Mouse (Mus musculus): ENCODE data around the gene Mapk9. TPM values are rescaled to one million over a fixed set of nuclear protein-coding genes. Genes with fewer than 3 reads are reported as not detected.

The Mapk9 gene
- total RNA-seq, 2 experiments from 2014 or later = 150 to 154 TPM

GRCm38 (mm10) chr11:49879950-49880642 lies 33.5 kb downstream of the Mapk9 start:
- no peak for DNase-seq (ENCODE audit: low spot score in 2 of 2)
- no peak for TF ChIP-seq CTCF (conservative IDR thresholded peaks at IDR 0.05)
- no peak overlapping the region for H3K27ac ChIP-seq
- no peak overlapping the region for H3K4me3 ChIP-seq

- DNase-seq (ENCODE audit: low spot score in 2 of 2) = no peak
- Histone ChIP-seq H3K27ac (no peak overlapping the region), H3K4me3 (no peak overlapping the region)
- TF ChIP-seq CTCF (conservative IDR thresholded peaks at IDR 0.05) = no peak
Observed at GRCm38 (mm10) chr11:49883394-49883793, 36.8 kb downstream of the Mapk9 start.

GRCm38 (mm10) chr11:49888469-49888868 lies 41.9 kb downstream of the Mapk9 start:
- peak in 1 of 2 experiments; percentile 5 for DNase-seq (ENCODE audit: low spot score in 2 of 2)
- H3K4me3 ChIP-seq = no peak overlapping the region
- no peak overlapping the region for H3K27ac ChIP-seq
- TF ChIP-seq CTCF (conservative IDR thresholded peaks at IDR 0.05) = no peak

GRCm38 (mm10) chr11:49891993-49892392 lies 45.4 kb downstream of the Mapk9 start:
- TF ChIP-seq CTCF (conservative IDR thresholded peaks at IDR 0.05) = no peak

GRCm38 (mm10) chr11:49893806-49894205 lies 47.3 kb downstream of the Mapk9 start:
- TF ChIP-seq CTCF (conservative IDR thresholded peaks at IDR 0.05) = no peak
- no peak overlapping the region for H3K4me3 ChIP-seq
- DNase-seq (ENCODE audit: low spot score in 2 of 2) = peak in 1 of 2 experiments; percentile 4
- H3K27ac ChIP-seq = no peak overlapping the region

More at GRCm38 (mm10) chr11:49891993-49892392, 45.4 kb downstream of the Mapk9 start:
- Histone ChIP-seq H3K4me3 (no peak overlapping the region), H3K27ac (no peak overlapping the region)
- no peak for DNase-seq (ENCODE audit: low spot score in 2 of 2)

- no peak for DNase-seq (ENCODE audit: low spot score in 2 of 2)
- H3K4me3 ChIP-seq = no peak overlapping the region
- H3K27ac ChIP-seq = no peak overlapping the region
- TF ChIP-seq CTCF (conservative IDR thresholded peaks at IDR 0.05) = no peak
Observed at GRCm38 (mm10) chr11:49895966-49896590, 49.5 kb downstream of the Mapk9 start.

GRCm38 (mm10) chr11:49900043-49900442 lies 53.5 kb downstream of the Mapk9 start:
- no peak for DNase-seq (ENCODE audit: low spot score in 2 of 2)
- Histone ChIP-seq H3K4me3 (no peak overlapping the region), H3K27ac (no peak overlapping the region)
- TF ChIP-seq CTCF (conservative IDR thresholded peaks at IDR 0.05) = no peak

- Histone ChIP-seq H3K27ac (no peak overlapping the region), H3K4me3 (peak overlapping the region; percentile 50)
- no peak for DNase-seq (ENCODE audit: low spot score in 2 of 2)
- no peak for TF ChIP-seq CTCF (conservative IDR thresholded peaks at IDR 0.05)
Observed at GRCm38 (mm10) chr11:49900962-49901658, 54.6 kb downstream of the Mapk9 start.

- peak; percentile 34 to 77 for DNase-seq (ENCODE audit: low spot score in 2 of 2)
- peak within 1 kb of the TSS; percentile 50 for H3K4me3 ChIP-seq
- H3K27ac ChIP-seq = no peak within 1 kb of the TSS
- TF ChIP-seq CTCF (conservative IDR thresholded peaks at IDR 0.05) = peak; percentile 77
Observed at GRCm38 (mm10) chr11:49901659-49902458, 55.3 kb downstream of the Mapk9 start, which contains the start of gene Rasgef1c. Gene Rasgef1c, plus strand, starts transcription at chr11:49901835.

GRCm38 (mm10) chr11:49903333-49903732 lies 56.8 kb downstream of the Mapk9 start:
- Histone ChIP-seq H3K27ac (no peak overlapping the region), H3K4me3 (no peak overlapping the region)
- peak; percentile 96 for TF ChIP-seq CTCF (conservative IDR thresholded peaks at IDR 0.05)
- DNase-seq (ENCODE audit: low spot score in 2 of 2) = peak; percentile 42 to 72

GRCm38 (mm10) chr11:49918521-49919180 lies 72.1 kb downstream of the Mapk9 start:
- DNase-seq (ENCODE audit: low spot score in 2 of 2) = no peak
- H3K4me3 ChIP-seq = no peak overlapping the region
- H3K27ac ChIP-seq = no peak overlapping the region
- TF ChIP-seq CTCF (conservative IDR thresholded peaks at IDR 0.05) = no peak

GRCm38 (mm10) chr11:49919304-49919703 lies 72.8 kb downstream of the Mapk9 start:
- no peak for TF ChIP-seq CTCF (conservative IDR thresholded peaks at IDR 0.05)
- Histone ChIP-seq H3K27ac (no peak overlapping the region), H3K4me3 (no peak overlapping the region)
- no peak for DNase-seq (ENCODE audit: low spot score in 2 of 2)

All from layer of hippocampus, adult 2 months (tissue).